Mouse (Mus musculus) hindbrain, embryonic 14.5 days (tissue): ENCODE measurements around the gene Mt1. TPM values are rescaled to one million over a fixed set of nuclear protein-coding genes. Genes with fewer than 3 reads are reported as not detected.
"Not testable (repeated sequence)": the region's sequence is repeated elsewhere in the genome, so short reads cannot be mapped to it uniquely, and the experiment has no call there.

ENCODE experiments used
- ATAC-seq: fragments of 200-750 bp; cut with Nextera tagmentation; 2 replicates; pipeline ENCODE4 v1.8.0; 2017; ENCODE audit warnings: moderate number of reproducible peaks, mild to moderate bottlenecking, moderate TSS enrichment, moderate library complexity; ENCODE audit not compliant: low FRiP score
- DNase-seq: peaks from one replicate; pipeline ENCODE4 v3.0.0-alpha.2; 2015; ENCODE audit warnings: low spot score
- H3K27ac ChIP-seq: fragments of 300-500 bp; sonication (generic); 2 replicates; pipeline ENCODE4 v1.5.1; 2014; ENCODE audit warnings: mild to moderate bottlenecking, moderate library complexity
- H3K27me3 ChIP-seq: fragments of 300-500 bp; sonication (generic); 2 replicates; pipeline ENCODE4 v1.6.1; 2014; ENCODE audit warnings: mild to moderate bottlenecking, low read length, mixed read lengths; ENCODE audit not compliant: control insufficient read depth, insufficient read depth
- H3K36me3 ChIP-seq: fragments of 300-500 bp; sonication (generic); replicated peaks from 2 replicates; pipeline ENCODE4 v1.6.1; 2014; ENCODE audit not compliant: control insufficient read depth, insufficient read depth
- H3K4me1 ChIP-seq: fragments of 300-500 bp; sonication (generic); replicated peaks from 2 replicates; pipeline ENCODE4 v1.6.1; 2014; ENCODE audit warnings: antibody characterized with exemption, low read length, mixed read lengths; ENCODE audit not compliant: control insufficient read depth, insufficient read depth
- H3K4me2 ChIP-seq: fragments of 300-500 bp; sonication (generic); replicated peaks from 2 replicates; pipeline ENCODE4 v1.6.1; 2014; ENCODE audit warnings: mild to moderate bottlenecking, moderate library complexity
- H3K4me3 ChIP-seq: fragments of 300-500 bp; sonication (generic); replicated peaks from 2 replicates; pipeline ENCODE4 v1.5.1; 2014; ENCODE audit warnings: mild to moderate bottlenecking, low read length
- H3K9ac ChIP-seq: fragments of 300-500 bp; sonication (generic); 2 replicates; pipeline ENCODE4 v1.6.1; 2014
- H3K9me3 ChIP-seq: fragments of 300-500 bp; sonication (generic); 2 replicates; pipeline ENCODE4 v1.6.1; 2016; ENCODE audit warnings: low read length; ENCODE audit not compliant: control insufficient read depth
- WGBS: fragments of 180-500 bp; shearing (Covaris S2); extraction: QIAGEN DNeasy Blood & Tissue Kit; methylation state at CpG from one replicate; pipeline ENCODE4 v1.1.7; 2014; 5-methylcytosine and 5-hydroxymethylcytosine counted together
- polyA plus RNA-seq: library from polyadenylated mRNA; unstranded; fragments of >200 nt; fragmentation: Nextera tagmentation; extraction: Ambion mirVana; gene quantifications from 2 replicates; pipeline ENCODE4 v1.2.1, GENCODE M21; 2014

Gene Mt1
- polyA plus RNA-seq, 1 experiment from 2014 or later, result 75.2 TPM

DNA sequence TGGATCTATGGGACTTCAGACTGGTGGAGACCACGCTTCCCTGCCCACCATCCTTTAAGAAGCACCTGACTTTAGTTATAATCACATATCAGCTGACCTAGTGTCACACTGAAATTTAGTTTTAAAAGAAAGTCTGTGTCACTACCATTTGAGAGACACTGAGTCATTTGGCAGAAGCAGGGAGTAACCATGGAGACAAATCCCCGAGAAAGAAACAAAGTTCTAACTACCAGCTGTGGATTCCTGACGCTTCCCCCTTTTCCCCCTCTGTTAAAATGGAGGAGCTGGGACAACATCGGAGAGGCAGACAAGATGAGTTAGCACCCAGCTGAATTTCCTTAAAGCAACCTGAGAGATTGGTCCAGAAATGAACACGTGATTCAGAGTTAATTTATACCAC, 30.6 kb upstream of the Mt1 start:
- no peak overlapping the region for H3K9ac ChIP-seq
- no peak overlapping the region for H3K4me3 ChIP-seq
- H3K4me1 ChIP-seq, result peaks cover 14% of the 10 kb centered on the region; the same call in 1 of the 2 replicates
- H3K27ac ChIP-seq, result no peak overlapping the region
- ATAC-seq, result no peak
- WGBS, result 44% methylated on average over 5 of the region's 5 CpGs
- no peaks in the 10 kb centered on the region for H3K27me3 ChIP-seq
- no peaks in the 10 kb centered on the region for H3K9me3 ChIP-seq
- DNase-seq, result no peak
- H3K4me2 ChIP-seq, result no peak overlapping the region
- H3K36me3 ChIP-seq, result no peaks in the 10 kb centered on the region

DNA sequence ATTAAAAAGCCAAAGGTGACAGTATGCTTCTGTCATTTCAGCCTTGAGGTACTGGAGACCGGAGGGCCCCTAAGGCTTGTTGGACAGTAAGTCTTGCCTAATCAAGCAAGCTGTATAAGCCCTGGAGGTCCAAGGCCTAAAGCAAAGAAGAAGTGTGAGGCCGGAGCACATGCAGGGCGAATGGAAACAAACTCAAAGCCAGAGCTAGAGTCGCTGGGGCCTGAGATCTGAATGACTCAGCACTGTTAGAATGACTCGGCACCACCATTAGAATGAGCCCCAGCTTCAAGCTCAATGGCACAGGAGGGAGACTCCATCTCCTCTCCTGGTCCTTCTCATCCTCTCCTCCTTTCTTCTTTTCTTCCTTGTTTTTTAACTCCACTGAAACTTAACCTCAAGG, 28.0 kb upstream of the Mt1 start:
- peaks cover 17% of the 10 kb centered on the region for H3K4me1 ChIP-seq
- no peak overlapping the region for H3K4me2 ChIP-seq
- H3K9ac ChIP-seq, result no peak overlapping the region
- DNase-seq (no peak), ATAC-seq (no peak)
- no peaks in the 10 kb centered on the region for H3K36me3 ChIP-seq
- no peaks in the 10 kb centered on the region for H3K9me3 ChIP-seq
- H3K27me3 ChIP-seq, result no peaks in the 10 kb centered on the region
- H3K27ac ChIP-seq, result no peak overlapping the region
- H3K4me3 ChIP-seq, result no peak overlapping the region
- WGBS, result 86% methylated on average over 5 of the region's 5 CpGs

- ATAC-seq (peak; percentile 86), DNase-seq (peak; percentile 76)
- Histone ChIP-seq H3K4me2 (peak within 1 kb of the TSS; percentile 77), H3K27me3 (no peaks in the 10 kb centered on the region), H3K36me3 (no peaks in the 10 kb centered on the region), H3K27ac (peak within 1 kb of the TSS; percentile 57), H3K4me3 (peak within 1 kb of the TSS; percentile 37), H3K9ac (peak within 1 kb of the TSS; percentile 55), H3K4me1 (peaks cover 17% of the 10 kb centered on the region), H3K9me3 (no peaks in the 10 kb centered on the region)
- 2% methylated on average over 28 of the region's 29 CpGs for WGBS
These were observed 26.2 kb upstream of the Mt1 start, which contains the start of gene Mt3 for GRCm38 (mm10) chr8:94152513-94153300. Gene Mt3, plus strand, starts transcription at chr8:94152607.

GRCm38 (mm10) chr8:94153451-94153850, 25.4 kb upstream of the Mt1 start:
- H3K36me3 ChIP-seq, result no peaks in the 10 kb centered on the region
- ATAC-seq (no peak), DNase-seq (no peak)
- peak overlapping the region; percentile 37 for H3K4me3 ChIP-seq
- peak overlapping the region; percentile 77 for H3K4me2 ChIP-seq
- no peaks in the 10 kb centered on the region for H3K9me3 ChIP-seq
- peaks cover 17% of the 10 kb centered on the region for H3K4me1 ChIP-seq
- H3K9ac ChIP-seq, result peak overlapping the region; percentile 55
- peak overlapping the region; percentile 57; the same call in 1 of the 2 replicates for H3K27ac ChIP-seq
- 25% methylated on average over 7 of the region's 7 CpGs for WGBS
- H3K27me3 ChIP-seq, result no peaks in the 10 kb centered on the region

DNA sequence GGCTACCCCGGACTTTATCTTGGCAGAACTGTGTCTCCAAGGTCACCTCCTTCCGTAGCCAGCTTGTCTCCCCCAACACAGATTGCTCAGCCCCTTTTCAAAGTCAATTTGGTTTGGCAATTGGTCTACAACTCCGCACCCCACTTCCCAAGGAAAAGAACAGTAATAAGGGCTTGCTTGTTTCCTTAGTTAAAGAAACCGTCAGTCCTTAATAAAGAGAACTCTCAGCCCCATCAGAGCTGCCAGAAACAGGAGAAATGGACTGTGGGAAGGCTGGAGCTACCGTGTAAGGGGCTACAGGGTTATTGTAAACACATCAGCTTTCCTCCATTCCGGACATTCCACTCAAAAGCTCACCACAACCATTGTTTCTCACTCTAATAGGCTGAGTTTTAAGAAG, 24.3 kb upstream of the Mt1 start:
- no peaks in the 10 kb centered on the region for H3K27me3 ChIP-seq
- peaks cover 17% of the 10 kb centered on the region for H3K4me1 ChIP-seq
- H3K4me2 ChIP-seq, result no peak overlapping the region
- 42% methylated on average over 6 of the region's 6 CpGs for whole genome bisulfite sequencing
- H3K27ac ChIP-seq, result peak overlapping the region; percentile 57
- ATAC-seq (peak; percentile 24; the same call in 1 of the 2 replicates), DNase-seq (no peak)
- H3K9ac ChIP-seq, result no peak overlapping the region
- no peaks in the 10 kb centered on the region for H3K9me3 ChIP-seq
- no peaks in the 10 kb centered on the region for H3K36me3 ChIP-seq
- no peak overlapping the region for H3K4me3 ChIP-seq

GRCm38 (mm10) chr8:94156092-94156491, 22.8 kb upstream of the Mt1 start:
- H3K4me3 ChIP-seq, result no peak overlapping the region
- H3K4me1 ChIP-seq, result peaks cover 17% of the 10 kb centered on the region
- ATAC-seq (no peak), DNase-seq (no peak)
- H3K9ac ChIP-seq, result no peak overlapping the region
- no peaks in the 10 kb centered on the region for H3K27me3 ChIP-seq
- 71% methylated on average over 4 of the region's 4 CpGs for WGBS
- no peaks in the 10 kb centered on the region for H3K9me3 ChIP-seq
- no peak overlapping the region for H3K27ac ChIP-seq
- no peak overlapping the region for H3K4me2 ChIP-seq
- H3K36me3 ChIP-seq, result no peaks in the 10 kb centered on the region

DNA sequence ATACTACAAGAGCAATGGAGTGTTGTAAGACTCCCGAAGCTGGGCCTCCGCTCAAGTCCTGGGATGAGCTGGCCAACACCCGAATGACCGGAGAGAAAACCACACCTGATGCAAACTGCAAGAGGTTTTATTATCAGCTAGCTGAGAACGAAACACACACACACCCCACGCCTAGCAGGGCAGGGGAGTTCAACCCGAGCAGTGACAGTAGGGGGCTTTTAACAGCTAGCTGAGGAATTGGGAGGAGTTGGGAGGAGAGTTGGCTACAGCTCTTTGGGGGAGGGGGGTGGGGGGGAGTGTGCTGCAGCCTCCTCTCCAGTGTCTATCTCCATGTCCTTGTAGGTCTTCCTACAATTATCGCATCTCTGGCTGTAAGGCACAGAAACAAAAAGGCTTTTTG, 13.1 kb upstream of the Mt1 start:
- H3K27me3 ChIP-seq, H3K4me1 ChIP-seq, H3K27ac ChIP-seq, H3K4me2 ChIP-seq, H3K9me3 ChIP-seq, H3K36me3 ChIP-seq, ATAC-seq, DNase-seq, H3K4me3 ChIP-seq, H3K9ac ChIP-seq: not testable (repeated sequence)
- 79% methylated on average over 8 of the region's 8 CpGs for WGBS

- H3K27me3 ChIP-seq, result peaks cover 20% of the 10 kb centered on the region
- 4% methylated on average over 6 of the region's 6 CpGs for WGBS
- no peak overlapping the region for H3K9ac ChIP-seq
- H3K4me1 ChIP-seq, result peaks cover 6% of the 10 kb centered on the region
- peak; percentile 98 for DNase-seq
- H3K4me3 ChIP-seq, result no peak overlapping the region
- H3K27ac ChIP-seq, result no peak overlapping the region
- ATAC-seq, result peak; percentile 46; the same call in 1 of the 2 replicates
- H3K36me3 ChIP-seq, result no peaks in the 10 kb centered on the region
- no peaks in the 10 kb centered on the region for H3K9me3 ChIP-seq
- no peak overlapping the region; the same call in 1 of the 2 replicates for H3K4me2 ChIP-seq
These were observed 11.6 kb upstream of the Mt1 start for GRCm38 (mm10) chr8:94167244-94167643.

- WGBS, result 89% methylated on average over 5 of the region's 5 CpGs
- peaks cover 43% of the 10 kb centered on the region for H3K27me3 ChIP-seq
These were observed 9.3 kb upstream of the Mt1 start for GRCm38 (mm10) chr8:94169547-94169946.

More at GRCm38 (mm10) chr8:94169547-94169946, 9.3 kb upstream of the Mt1 start:
- DNase-seq (no peak), ATAC-seq (no peak)
- Histone ChIP-seq H3K4me2 (no peak overlapping the region), H3K4me3 (no peak overlapping the region), H3K9ac (no peak overlapping the region), H3K9me3 (no peaks in the 10 kb centered on the region), H3K36me3 (no peaks in the 10 kb centered on the region), H3K4me1 (peaks cover 16% of the 10 kb centered on the region), H3K27ac (no peak overlapping the region)
